Mouse (Mus musculus): ENCODE measurements at regions not wholly inside any gene's neighbourhood (a gene's known extent, or its start where the extent isn't known, plus 50 kb on each side); places are given as distances from the start of the nearest gene placed in this dataset.

GRCm38 (mm10) chr11:22638700-22639099, 126.8 kb downstream of the Tmem17 start:
- no peak for TF ChIP-seq CTCF (IDR thresholded peaks at IDR 0.05; ENCODE audit: low read depth)
- no peak for TF ChIP-seq EP300 (IDR thresholded peaks at IDR 0.05; ENCODE audit: low read depth)

All from heart, postnatal 0 days (tissue).